Mouse (Mus musculus) hindbrain, embryonic 11.5 days (tissue): ENCODE results near the gene Tacr3. TPM values are rescaled to one million over a fixed set of nuclear protein-coding genes. Genes with fewer than 3 reads are reported as not detected.

ENCODE experiments used
- ATAC-seq: fragments of 200-750 bp; cut with Nextera tagmentation; 2 replicates; pipeline ENCODE4 v1.8.0; 2017; ENCODE audit warnings: mild to moderate bottlenecking, moderate TSS enrichment, moderate library complexity; ENCODE audit not compliant: low FRiP score
- DNase-seq: peaks from one replicate; pipeline ENCODE4 v3.0.0-alpha.2; 2015; ENCODE audit warnings: low spot score
- H3K27ac ChIP-seq: fragments of 300-500 bp; sonication (generic); 2 replicates; pipeline ENCODE4 v1.5.1; 2014; ENCODE audit warnings: mild to moderate bottlenecking, low read depth, low read length
- H3K27me3 ChIP-seq: fragments of 300-500 bp; sonication (generic); 2 replicates; pipeline ENCODE4 v1.6.1; 2014; ENCODE audit warnings: mild to moderate bottlenecking, low read length, moderate library complexity, mixed read lengths; ENCODE audit not compliant: control insufficient read depth, insufficient read depth
- H3K36me3 ChIP-seq: fragments of 300-500 bp; sonication (generic); 2 replicates; pipeline ENCODE4 v1.6.1; 2014; ENCODE audit warnings: mild to moderate bottlenecking, low read length, moderate library complexity, mixed read lengths; ENCODE audit not compliant: control insufficient read depth, insufficient read depth
- H3K4me1 ChIP-seq: fragments of 300-500 bp; sonication (generic); replicated peaks from 2 replicates; pipeline ENCODE4 v1.6.1; 2014; ENCODE audit warnings: low read length, mixed read lengths; ENCODE audit not compliant: control insufficient read depth, insufficient read depth
- H3K4me2 ChIP-seq: fragments of 300-500 bp; sonication (generic); replicated peaks from 2 replicates; pipeline ENCODE4 v1.6.1; 2014; ENCODE audit warnings: mild to moderate bottlenecking, low read depth, low read length
- H3K4me3 ChIP-seq: fragments of 300-500 bp; sonication (generic); 2 replicates; pipeline ENCODE4 v1.5.1; 2014; ENCODE audit warnings: low read depth, low read length
- H3K9ac ChIP-seq: fragments of 300-500 bp; sonication (generic); 2 replicates; pipeline ENCODE4 v1.6.1; 2014; ENCODE audit warnings: low read depth, low read length
- H3K9me3 ChIP-seq: fragments of 300-500 bp; sonication (generic); 2 replicates; pipeline ENCODE4 v1.6.1; 2016; ENCODE audit warnings: low read length; ENCODE audit not compliant: control insufficient read depth
- WGBS: fragments of 180-500 bp; shearing (Covaris S2); extraction: QIAGEN DNeasy Blood & Tissue Kit; methylation state at CpG from one replicate; pipeline ENCODE4 v1.1.7; 2014; 5-methylcytosine and 5-hydroxymethylcytosine counted together
- polyA plus RNA-seq: library from polyadenylated mRNA; unstranded; fragments of >200 nt; fragmentation: Nextera tagmentation; extraction: Ambion mirVana; gene quantifications from 2 replicates; pipeline ENCODE4 v1.2.1, GENCODE M21; 2014

Gene Tacr3
- 1.2 and 1.4 TPM in 2 replicates for polyA plus RNA-seq

DNA sequence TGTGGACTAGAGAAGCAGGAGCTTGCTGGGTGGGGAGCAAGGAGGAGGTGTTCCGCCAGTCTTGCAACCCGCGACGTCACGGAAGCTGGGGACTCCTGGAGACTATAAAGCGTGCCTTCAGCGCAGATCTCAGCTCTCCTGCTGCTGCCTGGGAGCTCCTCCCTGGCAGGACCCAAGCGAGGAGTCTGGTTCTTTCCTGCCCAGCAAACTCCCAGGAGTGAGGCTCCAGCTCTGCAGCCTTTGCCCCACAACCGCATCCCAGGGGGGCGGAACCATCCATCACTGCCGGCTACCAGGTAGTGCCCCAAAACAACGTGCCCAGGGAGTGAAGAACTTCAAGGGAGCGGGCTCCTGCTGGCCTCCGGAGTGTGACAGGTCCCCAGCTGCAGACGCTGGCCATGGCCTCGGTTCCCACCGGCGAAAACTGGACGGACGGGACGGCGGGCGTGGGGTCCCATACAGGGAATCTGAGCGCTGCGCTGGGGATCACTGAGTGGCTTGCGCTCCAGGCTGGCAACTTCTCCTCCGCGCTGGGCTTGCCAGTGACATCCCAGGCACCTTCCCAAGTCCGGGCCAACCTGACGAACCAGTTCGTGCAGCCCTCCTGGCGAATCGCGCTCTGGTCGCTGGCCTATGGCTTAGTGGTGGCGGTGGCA is at the start of gene Tacr3:
Tacr3 (plus strand) TSS at position 133 of the 656 bp plus-strand sequence.
- DNase-seq = peak; percentile 45
- peak within 1 kb of the TSS; percentile 27; the same call in 1 of the 2 replicates for H3K9ac ChIP-seq

DNA sequence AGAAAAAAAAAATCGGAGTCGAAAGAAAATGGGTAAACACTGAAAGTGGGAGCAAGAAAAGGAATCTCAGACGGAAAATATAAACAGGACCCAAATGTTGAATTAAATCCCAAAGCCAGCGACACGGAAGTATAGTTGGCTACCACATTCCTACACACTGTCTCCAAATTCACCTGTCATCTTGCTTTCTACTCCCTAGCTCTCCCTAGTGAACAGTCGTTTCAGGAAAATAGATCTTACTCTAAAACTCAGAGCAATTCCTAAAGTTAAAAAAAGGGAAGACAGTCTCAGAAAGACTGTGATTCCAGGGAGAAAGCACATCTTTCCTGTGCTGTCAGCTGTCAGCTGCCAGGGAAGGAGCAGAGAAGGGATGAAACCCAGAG is 324 bp upstream of the Tacr3 start:
- Histone ChIP-seq H3K27me3 (0 out of 2 replicates have a peak, but pooled peaks cover 3% of the 10 kb centered on the region), H3K9ac (no peak overlapping the region), H3K4me3 (peak overlapping the region; percentile 43), H3K4me2 (peak overlapping the region; percentile 94), H3K9me3 (no peaks in the 10 kb centered on the region), H3K27ac (no peak overlapping the region), H3K4me1 (0 out of 2 replicates have a peak, but pooled peaks cover 2% of the 10 kb centered on the region), H3K36me3 (no peaks in the 10 kb centered on the region)
- DNase-seq (no peak), ATAC-seq (0 out of 2 replicates have a peak, but pooled peaks have one; percentile 13)
- 59% methylated on average over 6 of the region's 6 CpGs for WGBS

More for the DNA sequence above, at the start of gene Tacr3:
- Histone ChIP-seq H3K4me1 (0 out of 2 replicates have a peak, but pooled peaks cover 2% of the 10 kb centered on the region), H3K4me3 (peak within 1 kb of the TSS; percentile 43), H3K4me2 (peak within 1 kb of the TSS; percentile 94), H3K27ac (no peak within 1 kb of the TSS), H3K9me3 (no peaks in the 10 kb centered on the region), H3K36me3 (no peaks in the 10 kb centered on the region), H3K27me3 (0 out of 2 replicates have a peak, but pooled peaks cover 3% of the 10 kb centered on the region)
- peak; percentile 66 for ATAC-seq
- 2% methylated on average over 36 of the region's 36 CpGs for WGBS

DNA sequence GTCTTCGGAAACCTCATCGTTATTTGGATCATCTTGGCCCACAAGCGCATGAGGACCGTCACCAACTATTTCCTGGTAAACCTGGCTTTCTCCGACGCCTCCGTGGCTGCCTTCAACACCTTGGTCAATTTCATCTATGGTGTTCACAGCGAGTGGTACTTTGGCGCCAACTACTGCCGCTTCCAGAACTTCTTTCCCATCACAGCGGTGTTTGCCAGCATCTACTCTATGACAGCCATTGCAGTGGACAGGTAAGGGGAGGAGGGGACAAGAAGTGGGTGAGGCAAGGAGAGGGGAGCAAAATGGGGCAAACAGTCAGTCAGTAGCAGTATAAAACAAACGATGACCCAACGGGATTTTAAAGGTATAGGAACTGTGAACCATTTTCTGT is 719 bp downstream of the Tacr3 start:
- 0 out of 2 replicates have a peak, but pooled peaks cover 3% of the 10 kb centered on the region for H3K27me3 ChIP-seq
- peak overlapping the region; percentile 43 for H3K4me3 ChIP-seq
- H3K9ac ChIP-seq = peak overlapping the region; percentile 27; the same call in 1 of the 2 replicates
- H3K4me2 ChIP-seq = peak overlapping the region; percentile 94
- no peak overlapping the region for H3K27ac ChIP-seq
- DNase-seq = peak; percentile 20
- no peaks in the 10 kb centered on the region for H3K9me3 ChIP-seq
- WGBS = 12% methylated on average over 13 of the region's 13 CpGs
- peak; percentile 36 for ATAC-seq
- no peaks in the 10 kb centered on the region for H3K36me3 ChIP-seq
- H3K4me1 ChIP-seq = 0 out of 2 replicates have a peak, but pooled peaks cover 2% of the 10 kb centered on the region

DNA sequence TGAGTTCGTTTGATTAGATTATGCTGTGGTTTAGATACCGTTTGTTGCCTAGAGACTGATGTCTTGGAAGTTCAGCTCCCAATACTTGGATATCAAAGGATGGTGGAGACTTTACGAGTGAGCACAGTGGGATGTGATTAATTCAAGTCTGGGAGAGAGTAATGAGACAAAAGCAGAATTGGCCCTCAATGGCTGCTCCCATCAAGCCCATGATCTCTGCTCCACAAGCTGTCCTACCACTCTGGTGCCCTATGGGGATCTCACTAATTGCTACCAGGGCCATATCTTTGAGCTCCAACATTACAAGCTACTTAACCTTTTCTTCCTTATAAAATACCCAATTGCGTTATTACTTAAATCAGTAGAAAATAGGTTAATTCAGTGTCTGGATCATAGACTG is 22.5 kb downstream of the Tacr3 start:
- no peaks in the 10 kb centered on the region for H3K9me3 ChIP-seq
- H3K4me1 ChIP-seq = no peaks in the 10 kb centered on the region
- no peak overlapping the region for H3K4me2 ChIP-seq
- no peaks in the 10 kb centered on the region for H3K36me3 ChIP-seq
- no peak overlapping the region for H3K4me3 ChIP-seq
- no peak overlapping the region for H3K9ac ChIP-seq
- DNase-seq (no peak), ATAC-seq (no peak)
- no peak overlapping the region for H3K27ac ChIP-seq
- WGBS = 62% methylated on average over 4 of the region's 4 CpGs
- H3K27me3 ChIP-seq = no peaks in the 10 kb centered on the region

DNA sequence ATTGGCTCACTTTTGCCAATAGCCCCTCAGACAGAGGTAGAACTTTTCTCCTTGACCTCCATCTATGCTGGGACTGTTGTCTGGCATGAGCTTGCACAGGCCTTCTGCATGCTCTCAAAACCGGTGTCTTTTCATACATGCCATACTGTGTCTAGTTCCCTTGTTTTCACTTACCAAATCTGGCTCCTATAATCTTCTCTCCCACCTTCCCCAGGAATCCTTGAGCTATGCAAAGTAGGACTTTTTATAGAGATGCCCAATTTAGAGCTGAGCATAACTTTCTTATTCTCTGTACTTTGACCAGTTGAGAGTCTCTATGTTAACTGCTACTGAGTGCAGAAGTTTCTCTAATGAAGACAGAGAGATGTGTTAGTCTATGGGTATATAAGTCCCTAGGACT is 48.9 kb downstream of the Tacr3 start:
- no peak for ATAC-seq
- Histone ChIP-seq H3K4me2 (no peak overlapping the region), H3K9me3 (no peaks in the 10 kb centered on the region), H3K27ac (no peak overlapping the region), H3K9ac (no peak overlapping the region), H3K36me3 (no peaks in the 10 kb centered on the region), H3K27me3 (no peaks in the 10 kb centered on the region), H3K4me3 (no peak overlapping the region), H3K4me1 (no peaks in the 10 kb centered on the region)
- WGBS = 84% methylated on average over 1 of the region's 1 CpGs
- DNase-seq = no peak

DNA sequence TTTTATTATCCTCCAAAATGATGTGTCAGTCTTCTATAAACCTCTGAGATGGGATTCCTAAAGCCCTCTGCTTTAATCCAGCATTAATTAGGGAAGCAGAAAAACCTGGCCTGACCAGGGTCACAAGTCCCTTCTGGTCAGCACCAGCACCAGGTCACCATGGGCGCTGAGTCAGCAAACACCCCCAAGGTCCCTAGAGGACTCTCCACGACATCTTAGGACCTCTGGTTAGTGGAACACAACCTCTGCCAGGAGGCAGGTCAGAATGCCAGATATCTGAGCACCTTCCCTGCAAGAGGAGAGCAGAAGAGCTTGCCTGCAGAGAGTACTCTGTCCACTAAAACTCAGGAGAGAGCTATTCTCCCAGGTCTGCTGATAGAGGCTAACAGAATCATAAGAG is 67.0 kb downstream of the Tacr3 start:
- Histone ChIP-seq H3K36me3 (no peaks in the 10 kb centered on the region), H3K4me1 (no peaks in the 10 kb centered on the region), H3K9ac (no peak overlapping the region), H3K27ac (no peak overlapping the region), H3K4me3 (no peak overlapping the region), H3K4me2 (no peak overlapping the region), H3K9me3 (no peaks in the 10 kb centered on the region), H3K27me3 (no peaks in the 10 kb centered on the region)
- DNase-seq (no peak), ATAC-seq (no peak)
- WGBS = 74% methylated on average over 2 of the region's 2 CpGs

DNA sequence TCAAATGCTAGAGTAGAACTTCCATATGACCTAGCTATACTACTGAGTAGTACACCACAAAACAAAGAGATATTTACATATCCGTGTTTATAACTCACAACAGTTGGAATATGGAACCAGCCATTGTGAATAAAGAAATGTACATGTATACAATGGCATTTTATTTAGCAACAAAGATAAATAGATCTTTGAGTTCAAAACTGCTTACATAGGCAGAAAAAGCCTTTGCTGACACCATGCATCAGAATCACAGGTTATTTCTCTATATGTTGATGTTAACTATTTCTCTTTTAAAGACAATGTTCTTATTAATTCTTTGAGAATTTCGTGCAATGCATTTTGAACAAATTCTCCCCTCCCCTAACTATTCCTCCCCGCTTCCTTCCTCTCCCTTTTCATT is 80.1 kb downstream of the Tacr3 start:
- ATAC-seq (no peak), DNase-seq (no peak)
- H3K4me3 ChIP-seq = no peak overlapping the region
- H3K36me3 ChIP-seq = no peaks in the 10 kb centered on the region
- WGBS = 78% methylated on average over 3 of the region's 3 CpGs
- H3K4me1 ChIP-seq = no peaks in the 10 kb centered on the region
- no peak overlapping the region for H3K9ac ChIP-seq
- H3K27ac ChIP-seq = no peak overlapping the region
- no peaks in the 10 kb centered on the region for H3K27me3 ChIP-seq
- no peak overlapping the region for H3K4me2 ChIP-seq
- no peaks in the 10 kb centered on the region for H3K9me3 ChIP-seq

DNA sequence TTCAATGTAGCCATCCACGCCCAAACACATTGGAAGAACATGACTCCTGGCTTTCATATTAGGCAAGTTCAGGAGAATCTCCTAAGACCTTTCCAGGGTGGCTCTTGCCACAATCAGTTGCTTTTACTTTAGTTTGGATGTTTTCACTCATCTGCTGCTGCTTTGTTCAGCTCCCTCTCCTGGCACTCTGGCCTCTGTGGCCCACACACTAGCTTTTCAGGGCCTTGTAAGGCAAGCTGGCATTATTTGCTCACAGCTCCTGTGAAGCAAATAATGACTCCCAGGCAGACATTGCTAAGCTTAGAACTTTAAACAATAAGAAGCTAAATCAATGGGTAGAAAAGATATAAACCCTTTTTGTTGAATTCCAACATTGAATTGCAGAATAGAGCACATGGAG is 105.9 kb downstream of the Tacr3 start:
- DNase-seq (no peak), ATAC-seq (no peak)
- H3K27ac ChIP-seq = no peak overlapping the region

DNA sequence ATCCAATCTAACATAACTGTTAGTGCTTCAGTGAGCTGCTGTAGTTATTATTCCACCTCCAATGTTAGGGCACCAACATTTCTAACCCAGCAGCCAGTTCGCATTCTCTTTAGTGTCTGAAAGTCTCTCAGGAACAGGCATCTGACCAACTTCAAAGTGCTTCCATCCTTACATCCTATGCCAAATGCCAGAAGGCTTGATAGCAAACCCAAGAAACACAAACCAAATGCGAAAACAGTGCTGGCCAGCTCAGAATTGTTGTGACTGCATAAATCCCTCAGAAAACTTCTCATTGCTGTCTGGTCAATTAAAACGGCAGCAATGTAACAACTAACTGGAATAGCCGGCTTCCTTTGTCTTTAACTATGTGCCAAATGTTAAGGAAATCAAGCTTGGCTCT is 106.7 kb downstream of the Tacr3 start:
- WGBS = 84% methylated on average over 4 of the region's 4 CpGs
- Histone ChIP-seq H3K4me1 (no peaks in the 10 kb centered on the region), H3K4me3 (no peak overlapping the region), H3K9ac (no peak overlapping the region), H3K9me3 (no peaks in the 10 kb centered on the region), H3K27me3 (no peaks in the 10 kb centered on the region), H3K4me2 (no peak overlapping the region), H3K36me3 (no peaks in the 10 kb centered on the region), H3K27ac (no peak overlapping the region)
- no peak for ATAC-seq
- DNase-seq = no peak

More for the DNA sequence above, 105.9 kb downstream of the Tacr3 start:
- Histone ChIP-seq H3K36me3 (no peaks in the 10 kb centered on the region), H3K4me1 (no peaks in the 10 kb centered on the region), H3K9me3 (no peaks in the 10 kb centered on the region), H3K9ac (no peak overlapping the region), H3K4me2 (no peak overlapping the region), H3K27me3 (no peaks in the 10 kb centered on the region), H3K4me3 (no peak overlapping the region)
- 74% methylated on average over 1 of the region's 1 CpGs for WGBS
